26 mouse cellular contexts compared by ENCODE assay signal in genomic region chr16:6180819-6181218, GRCm38 (mm10).
DNase-seq lines count a peak whose midpoint lies in the region; ATAC-seq lines count a peak whose summit lies in the region.
"Had no signal": no experiment of that assay in that cellular context is flagged by ENCODE, and none has a peak within 500 bp of the region (broad histone marks: within the 10 kb centered on the region; RNA-seq: fewer than 3 reads in every experiment).

No protein-coding gene starts in this region.

- no peak overlapping the region for H3K27ac ChIP-seq in heart, embryonic 12.5 days (ENCODE audit: poor library complexity, severe bottlenecking)
- no peak overlapping the region for H3K27ac ChIP-seq in neural tube, embryonic 15.5 days (replicated peaks)
- H3K27ac ChIP-seq: forebrain, embryonic 10.5 days; heart, adult 2 months; hindbrain, embryonic 14.5 days; intestine, embryonic 15.5 days; limb, embryonic 10.5 days; liver, embryonic 15.5 days; lung, embryonic 15.5 days; midbrain, embryonic 15.5 days had no signal

- H3K27me3 ChIP-seq in heart, embryonic 12.5 days (replicated peaks): no peaks in the 10 kb centered on the region
- H3K27me3 ChIP-seq in neural tube, embryonic 15.5 days (replicated peaks): no peaks in the 10 kb centered on the region
- H3K27me3 ChIP-seq: intestine, embryonic 15.5 days; liver, embryonic 15.5 days; lung, embryonic 15.5 days; midbrain, embryonic 15.5 days had no signal

- no peak overlapping the region for H3K4me3 ChIP-seq in heart, embryonic 12.5 days
- no peak overlapping the region for H3K4me3 ChIP-seq in neural tube, embryonic 15.5 days (replicated peaks)
- H3K4me3 ChIP-seq: forebrain, embryonic 10.5 days; heart, adult 2 months; intestine, embryonic 15.5 days; limb, embryonic 10.5 days; liver, embryonic 15.5 days; lung, embryonic 15.5 days; midbrain, embryonic 15.5 days had no signal

- ATAC-seq in heart, embryonic 12.5 days (ENCODE audit: insufficient number of reproducible peaks, low FRiP score): no peak
- ATAC-seq in neural tube, embryonic 15.5 days (ENCODE audit: low FRiP score): no peak
- ATAC-seq: CD4-positive, CD25-positive, alpha-beta regulatory T cell, adult 4 months; forebrain, embryonic 16.5 days; intestine, embryonic 15.5 days; midbrain, embryonic 15.5 days had no signal

- H3K9ac ChIP-seq in heart, embryonic 12.5 days: no peak overlapping the region
- H3K9ac ChIP-seq in neural tube, embryonic 15.5 days (replicated peaks): no peak overlapping the region
- H3K9ac ChIP-seq: hindbrain, embryonic 14.5 days; intestine, embryonic 15.5 days; liver, embryonic 15.5 days; lung, embryonic 15.5 days; midbrain, embryonic 15.5 days had no signal

- no peaks in the 10 kb centered on the region for H3K36me3 ChIP-seq in heart, embryonic 12.5 days
- no peaks in the 10 kb centered on the region for H3K36me3 ChIP-seq in neural tube, embryonic 15.5 days
- H3K36me3 ChIP-seq: forebrain, embryonic 10.5 days; intestine, embryonic 15.5 days; limb, embryonic 10.5 days; liver, embryonic 15.5 days; lung, embryonic 15.5 days; midbrain, embryonic 15.5 days had no signal

- H3K4me1 ChIP-seq in heart, embryonic 12.5 days (replicated peaks): no peaks in the 10 kb centered on the region
- no peaks in the 10 kb centered on the region for H3K4me1 ChIP-seq in neural tube, embryonic 15.5 days
- H3K4me1 ChIP-seq: forebrain, embryonic 10.5 days; intestine, embryonic 15.5 days; limb, embryonic 10.5 days; liver, embryonic 15.5 days; lung, embryonic 15.5 days; midbrain, embryonic 15.5 days had no signal

- 89% methylated on average over 9 of the region's 9 CpGs for WGBS in heart, embryonic 12.5 days
- WGBS in neural tube, embryonic 15.5 days: 69% methylated on average over 9 of the region's 9 CpGs

- peak; percentile 82 for DNase-seq in heart, adult 11 months
- peak; percentile 53 for DNase-seq in brain, adult 2 months (ENCODE audit: low read depth, low spot score)
- peak; percentile 44 to 60 for DNase-seq in cerebellum, adult 18-20 months
- peak; percentile 62 to 65 for DNase-seq in cerebellum, postnatal 14 days
- DNase-seq in kidney, adult 11 months: no peak
- DNase-seq: adrenal gland, postnatal 36 days; gastrocnemius, postnatal 14 days; heart, adult 2 months; kidney, adult 9 months; kidney, postnatal 14 days; layer of hippocampus, postnatal 36 days; liver; lung, postnatal 36 days; right cerebral cortex, postnatal 14 days; thymus, postnatal 14 days had no signal

- no peaks in the 10 kb centered on the region for H3K9me3 ChIP-seq in heart, embryonic 12.5 days (replicated peaks)
- H3K9me3 ChIP-seq in neural tube, embryonic 15.5 days (replicated peaks): no peaks in the 10 kb centered on the region
- H3K9me3 ChIP-seq: forebrain, embryonic 10.5 days; intestine, embryonic 15.5 days; limb, embryonic 10.5 days; liver, embryonic 15.5 days; lung, embryonic 15.5 days; midbrain, embryonic 15.5 days had no signal

- no peak overlapping the region for H3K4me2 ChIP-seq in heart, embryonic 12.5 days
- H3K4me2 ChIP-seq in neural tube, embryonic 15.5 days: no peak overlapping the region
- H3K4me2 ChIP-seq: hindbrain, embryonic 14.5 days; intestine, embryonic 15.5 days; liver, embryonic 15.5 days; lung, embryonic 15.5 days; midbrain, embryonic 15.5 days had no signal
